Mouse (Mus musculus) embryonic facial prominence, embryonic 14.5 days (tissue): ENCODE data around the gene Hecw2. TPM values are rescaled to one million over a fixed set of nuclear protein-coding genes. Genes with fewer than 3 reads are reported as not detected.

Experiments used
- ATAC-seq: fragments of 200-750 bp; cut with Nextera tagmentation; 2 replicates; pipeline ENCODE4 v1.8.0; 2017; ENCODE audit warnings: low read depth, moderate number of reproducible peaks, moderate TSS enrichment
- DNase-seq: peaks from one replicate; pipeline ENCODE4 v3.0.0-alpha.2; 2015; ENCODE audit warnings: low spot score
- H3K27ac ChIP-seq: fragments of 300-500 bp; sonication (generic); replicated peaks from 2 replicates; pipeline ENCODE4 v1.5.1; 2014; ENCODE audit warnings: low read depth, mild to moderate bottlenecking, low read length, moderate library complexity
- H3K27me3 ChIP-seq: fragments of 300-500 bp; sonication (generic); replicated peaks from 2 replicates; pipeline ENCODE4 v1.6.1; 2014; ENCODE audit warnings: low read length; ENCODE audit not compliant: control insufficient read depth, insufficient read depth
- H3K36me3 ChIP-seq: fragments of 300-500 bp; sonication (generic); 2 replicates; pipeline ENCODE4 v1.6.1; 2014; ENCODE audit warnings: low read length, mixed read lengths; ENCODE audit not compliant: control insufficient read depth, insufficient read depth
- H3K4me1 ChIP-seq: fragments of 300-500 bp; sonication (generic); 2 replicates; pipeline ENCODE4 v1.6.1; 2014; ENCODE audit warnings: antibody characterized with exemption, low read length; ENCODE audit not compliant: control insufficient read depth, insufficient read depth
- H3K4me2 ChIP-seq: fragments of 300-500 bp; sonication (generic); 2 replicates; pipeline ENCODE4 v1.6.1; 2014; ENCODE audit warnings: low read depth, mild to moderate bottlenecking, low read length, moderate library complexity, mixed read lengths
- H3K4me3 ChIP-seq: fragments of 300-500 bp; sonication (generic); 2 replicates; pipeline ENCODE4 v1.5.1; 2014; ENCODE audit warnings: low read depth, mild to moderate bottlenecking, low read length
- H3K9ac ChIP-seq: fragments of 300-500 bp; sonication (generic); 2 replicates; pipeline ENCODE4 v1.6.1; 2014; ENCODE audit warnings: low read depth, mild to moderate bottlenecking, low read length, moderate library complexity, mixed read lengths
- H3K9me3 ChIP-seq: fragments of 300-500 bp; sonication (generic); 2 replicates; pipeline ENCODE4 v1.6.1; 2016; ENCODE audit warnings: low read length; ENCODE audit not compliant: control insufficient read depth
- WGBS: fragments of 180-500 bp; shearing (Covaris S2); extraction: QIAGEN DNeasy Blood & Tissue Kit; methylation state at CpG from one replicate; pipeline ENCODE4 v1.1.7; 2014; 5-methylcytosine and 5-hydroxymethylcytosine counted together
- polyA plus RNA-seq: library from polyadenylated mRNA; unstranded; fragments of >200 nt; fragmentation: Nextera tagmentation; extraction: Ambion mirVana; gene quantifications from 2 replicates; pipeline ENCODE4 v1.2.1, GENCODE M21; 2014

Hecw2 gene
- polyA plus RNA-seq, 1 experiment from 2014 or later = 4.8 TPM

- H3K9me3 ChIP-seq = no peaks in the 10 kb centered on the region
- no peak for DNase-seq
- H3K4me2 ChIP-seq = no peak overlapping the region
- H3K36me3 ChIP-seq = no peaks in the 10 kb centered on the region
- H3K27ac ChIP-seq = no peak overlapping the region; the same call in 1 of the 2 replicates
- no peak overlapping the region for H3K4me3 ChIP-seq
- ATAC-seq = no peak
- H3K4me1 ChIP-seq = peaks cover 16% of the 10 kb centered on the region
- H3K27me3 ChIP-seq = no peaks in the 10 kb centered on the region
- H3K9ac ChIP-seq = no peak overlapping the region
- 60% methylated on average over 10 of the region's 10 CpGs for WGBS
These were observed 67.8 kb downstream of the Hecw2 start for GRCm38 (mm10) chr1:54126991-54127742.

- Histone ChIP-seq H3K4me2 (no peak overlapping the region), H3K9ac (no peak overlapping the region), H3K4me1 (peaks cover 22% of the 10 kb centered on the region), H3K27ac (no peak overlapping the region), H3K4me3 (no peak overlapping the region), H3K9me3 (no peaks in the 10 kb centered on the region), H3K36me3 (no peaks in the 10 kb centered on the region), H3K27me3 (no peaks in the 10 kb centered on the region)
- ATAC-seq = no peak
- no peak for DNase-seq
- 70% methylated on average over 2 of the region's 2 CpGs for WGBS
These were observed 72.4 kb downstream of the Hecw2 start for GRCm38 (mm10) chr1:54122551-54122950.

GRCm38 (mm10) chr1:54121071-54121730 lies 73.8 kb downstream of the Hecw2 start:
- 82% methylated on average over 5 of the region's 5 CpGs for WGBS
- DNase-seq = no peak
- H3K36me3 ChIP-seq = no peaks in the 10 kb centered on the region
- no peak overlapping the region for H3K9ac ChIP-seq
- H3K9me3 ChIP-seq = no peaks in the 10 kb centered on the region
- no peak for ATAC-seq
- no peak overlapping the region for H3K4me3 ChIP-seq
- H3K27me3 ChIP-seq = no peaks in the 10 kb centered on the region
- H3K4me1 ChIP-seq = peaks cover 22% of the 10 kb centered on the region
- no peak overlapping the region for H3K4me2 ChIP-seq
- H3K27ac ChIP-seq = no peak overlapping the region

DNA sequence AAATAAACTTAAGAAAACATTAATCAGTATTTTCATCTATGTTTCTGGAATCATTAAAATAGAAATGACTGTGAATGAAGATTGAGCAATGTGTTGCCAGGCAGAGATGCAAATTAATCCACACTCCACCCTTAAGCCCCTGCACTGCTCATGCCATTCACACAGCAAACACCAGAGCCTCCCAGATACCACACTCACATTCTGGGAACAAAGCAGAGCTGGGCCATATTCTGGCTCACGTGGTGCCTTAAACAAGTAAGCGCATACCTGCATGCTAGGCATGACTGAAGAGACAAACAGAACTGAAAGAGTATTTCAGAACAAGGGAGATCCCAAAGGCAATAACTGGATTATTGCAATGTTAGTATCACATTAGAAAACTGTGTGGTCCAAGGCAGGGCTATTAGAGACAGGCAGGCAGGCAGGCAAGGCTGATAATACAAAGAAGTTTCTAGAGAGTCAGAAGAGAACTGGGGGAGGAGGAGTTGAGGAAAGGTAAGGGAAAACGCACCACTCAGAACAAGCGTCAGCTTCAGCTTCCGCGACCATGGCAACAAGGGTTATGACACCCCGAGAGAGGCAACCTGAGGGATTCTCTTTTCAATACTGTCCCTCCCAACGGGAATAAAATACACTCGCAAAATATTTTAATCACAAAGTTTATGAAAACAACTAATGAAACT lies 75.2 kb downstream of the Hecw2 start:
- peak; percentile 86; the same call in 1 of the 2 replicates for ATAC-seq
- H3K4me1 ChIP-seq = peaks cover 22% of the 10 kb centered on the region
- no peak overlapping the region; the same call in 1 of the 2 replicates for H3K27ac ChIP-seq
- DNase-seq = peak; percentile 43
- H3K9ac ChIP-seq = no peak overlapping the region
- no peaks in the 10 kb centered on the region for H3K27me3 ChIP-seq
- no peak overlapping the region for H3K4me2 ChIP-seq
- 68% methylated on average over 9 of the region's 9 CpGs for WGBS
- H3K36me3 ChIP-seq = no peaks in the 10 kb centered on the region
- no peak overlapping the region for H3K4me3 ChIP-seq
- no peaks in the 10 kb centered on the region for H3K9me3 ChIP-seq

DNA sequence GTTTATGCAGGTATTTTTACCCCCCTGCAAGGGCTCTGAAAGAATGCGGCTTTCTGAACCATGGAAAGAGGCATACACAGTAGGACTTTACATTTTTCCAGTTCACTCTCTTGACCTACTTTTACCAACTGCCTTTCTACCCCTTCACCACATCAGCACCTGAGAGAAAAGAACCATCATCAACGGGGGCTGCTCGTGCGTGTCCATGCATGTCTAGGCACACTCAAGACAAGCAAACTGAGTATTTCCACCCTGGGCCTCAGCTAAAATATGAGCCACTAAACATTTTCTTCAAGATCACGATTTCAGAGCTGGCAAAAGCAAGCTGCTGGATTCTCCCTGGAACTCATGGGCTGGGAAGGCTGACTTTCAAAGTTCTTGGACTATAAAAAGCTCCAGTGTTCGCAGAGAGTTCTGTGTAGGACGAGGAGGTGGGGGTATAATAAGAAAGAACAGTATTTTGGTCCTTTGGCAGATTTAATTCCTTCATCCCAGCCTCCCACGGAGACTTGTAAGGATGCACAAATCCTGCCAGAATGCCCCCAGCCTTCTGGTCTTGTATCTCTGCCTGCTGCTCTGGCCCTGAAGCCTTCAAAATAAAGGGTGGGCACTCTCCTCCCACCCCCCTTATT lies 76.5 kb downstream of the Hecw2 start:
- H3K27me3 ChIP-seq = no peaks in the 10 kb centered on the region
- DNase-seq (peak; percentile 56), ATAC-seq (no peak)
- no peaks in the 10 kb centered on the region for H3K9me3 ChIP-seq
- no peak overlapping the region for H3K4me2 ChIP-seq
- H3K36me3 ChIP-seq = no peaks in the 10 kb centered on the region
- 58% methylated on average over 8 of the region's 8 CpGs for WGBS
- peaks cover 22% of the 10 kb centered on the region for H3K4me1 ChIP-seq
- no peak overlapping the region for H3K4me3 ChIP-seq
- no peak overlapping the region; the same call in 1 of the 2 replicates for H3K9ac ChIP-seq
- peak overlapping the region; percentile 67 for H3K27ac ChIP-seq

GRCm38 (mm10) chr1:54110920-54111605 lies 83.9 kb downstream of the Hecw2 start:
- WGBS = 69% methylated on average over 8 of the region's 8 CpGs
- Histone ChIP-seq H3K4me3 (no peak overlapping the region), H3K27ac (no peak overlapping the region), H3K27me3 (no peaks in the 10 kb centered on the region), H3K4me2 (no peak overlapping the region), H3K9me3 (no peaks in the 10 kb centered on the region), H3K9ac (no peak overlapping the region), H3K36me3 (no peaks in the 10 kb centered on the region), H3K4me1 (0 out of 2 replicates have a peak, but pooled peaks cover 3% of the 10 kb centered on the region)
- no peak for ATAC-seq
- no peak for DNase-seq

GRCm38 (mm10) chr1:54109255-54109654 lies 85.7 kb downstream of the Hecw2 start:
- Histone ChIP-seq H3K4me1 (0 out of 2 replicates have a peak, but pooled peaks cover 3% of the 10 kb centered on the region), H3K9me3 (no peaks in the 10 kb centered on the region), H3K4me3 (no peak overlapping the region), H3K27ac (no peak overlapping the region), H3K27me3 (no peaks in the 10 kb centered on the region), H3K36me3 (no peaks in the 10 kb centered on the region), H3K9ac (no peak overlapping the region), H3K4me2 (no peak overlapping the region)
- peak; percentile 52 for DNase-seq
- ATAC-seq = peak; percentile 57; the same call in 1 of the 2 replicates
- 36% methylated on average over 5 of the region's 5 CpGs for WGBS

- 90% methylated on average over 3 of the region's 3 CpGs for WGBS
- no peak for ATAC-seq
- H3K4me1 ChIP-seq = 0 out of 2 replicates have a peak, but pooled peaks cover 3% of the 10 kb centered on the region
These were observed 88.2 kb downstream of the Hecw2 start for GRCm38 (mm10) chr1:54106756-54107155.

More at GRCm38 (mm10) chr1:54106756-54107155, 88.2 kb downstream of the Hecw2 start:
- Histone ChIP-seq H3K36me3 (no peaks in the 10 kb centered on the region), H3K27me3 (no peaks in the 10 kb centered on the region), H3K9ac (no peak overlapping the region), H3K4me2 (no peak overlapping the region), H3K27ac (no peak overlapping the region), H3K9me3 (no peaks in the 10 kb centered on the region), H3K4me3 (no peak overlapping the region)
- no peak for DNase-seq
